Mouse (Mus musculus) spleen, postnatal 4 days (tissue): Measurements from ENCODE around the gene Rhox3a.
"Not testable (repeated sequence)": the region's sequence is repeated elsewhere in the genome, so short reads cannot be mapped to it uniquely, and the experiment has no call there.

Source experiments
- DNase-seq, 2 experiments: peaks; one replicate each; pipeline ENCODE4 v3.0.0; 2022; ENCODE audit warnings: low spot score in 2 of 2

Gene Rhox3a

DNA sequence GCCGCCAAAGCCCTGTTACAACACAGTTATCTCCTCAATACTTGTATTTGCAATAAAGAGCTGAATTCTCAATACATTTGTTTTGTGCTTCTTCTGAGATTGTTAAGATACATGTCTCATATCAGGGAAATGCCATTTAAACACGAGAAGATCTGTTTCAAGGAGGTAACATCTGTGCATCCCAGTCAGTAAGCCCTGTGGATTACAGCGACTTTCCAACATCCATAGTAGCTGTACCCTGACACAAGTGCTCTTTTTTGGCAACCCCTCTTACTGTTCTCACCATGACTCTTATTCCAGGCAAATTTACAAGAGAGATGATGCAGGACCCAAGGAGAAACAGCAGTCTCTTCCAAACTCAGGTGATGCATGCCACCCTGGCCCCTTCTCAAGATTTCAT is at the start of gene Rhox3a:
Rhox3a (plus strand) TSS at position 301 of the 400 bp plus-strand sequence.
- DNase-seq = not testable (repeated sequence)

DNA sequence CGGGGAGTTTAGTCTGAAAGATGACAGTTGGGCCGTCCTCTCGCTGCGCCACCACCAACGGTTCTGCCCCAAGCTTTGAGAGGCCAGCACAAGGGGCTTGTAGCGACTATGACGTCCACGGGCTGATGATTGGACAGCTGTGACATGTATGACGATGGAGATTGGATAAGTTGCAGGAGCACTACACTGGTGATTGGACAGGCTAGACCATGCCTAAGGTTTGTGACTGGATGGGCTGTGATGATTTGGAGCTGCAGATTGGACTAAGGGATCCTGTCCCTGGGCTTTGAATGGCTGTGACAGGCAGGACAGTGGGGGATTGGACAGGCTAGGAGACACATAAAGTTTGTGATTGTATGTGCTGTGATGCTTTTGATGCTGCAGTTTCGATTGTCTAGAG is 38.8 kb upstream of the Rhox3a start, which contains the start of gene Gm9:
Gm9 (minus strand) TSS at position 101 of the 400 bp plus-strand sequence.
- DNase-seq = no peak

DNA sequence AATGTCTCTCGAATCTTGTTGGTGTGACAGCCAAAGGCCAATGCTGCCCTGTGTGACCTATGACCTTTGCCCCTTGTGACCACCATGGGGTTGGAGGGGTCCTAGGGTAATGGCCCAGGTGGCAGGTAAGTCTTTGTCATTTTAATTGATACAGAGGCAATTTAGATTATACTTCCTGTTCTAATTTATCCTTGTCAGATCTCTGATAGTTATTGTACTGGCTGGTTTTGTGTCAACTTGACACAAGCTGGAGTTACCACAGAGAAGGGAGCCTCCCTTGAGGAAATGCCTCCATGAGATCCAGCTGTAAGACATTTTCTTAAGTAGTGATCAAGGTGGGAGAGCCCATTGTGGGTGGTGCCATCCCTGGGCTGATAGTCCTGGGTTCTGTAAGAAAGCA is 27.6 kb upstream of the Rhox3a start, which contains the start of gene Rhox1:
Rhox1 (minus strand) TSS at position 101 of the 400 bp plus-strand sequence.
- DNase-seq = not testable (repeated sequence)

DNA sequence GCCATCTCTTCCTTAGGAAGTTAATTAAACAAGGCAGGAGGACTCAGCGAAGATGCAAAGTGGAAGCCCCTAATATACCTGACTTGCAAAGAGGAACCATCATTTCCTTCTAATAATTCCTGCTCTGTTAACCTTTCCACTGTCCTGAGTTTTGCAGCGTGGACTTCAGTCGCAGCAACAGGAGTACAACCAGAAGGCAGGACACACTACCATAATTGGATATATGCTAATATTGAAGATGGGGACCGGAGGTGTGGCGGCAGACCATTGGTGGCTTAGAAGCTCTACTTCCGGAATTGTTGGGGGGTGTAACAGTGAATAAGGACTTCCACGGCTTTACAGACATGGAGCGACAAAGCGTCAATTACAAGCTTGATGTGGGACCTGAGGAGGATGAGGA is 5.0 kb upstream of the Rhox3a start, which contains the start of gene Rhox2a:
Rhox2a (plus strand) TSS at position 301 of the 400 bp plus-strand sequence.
- DNase-seq = not testable (repeated sequence)

DNA sequence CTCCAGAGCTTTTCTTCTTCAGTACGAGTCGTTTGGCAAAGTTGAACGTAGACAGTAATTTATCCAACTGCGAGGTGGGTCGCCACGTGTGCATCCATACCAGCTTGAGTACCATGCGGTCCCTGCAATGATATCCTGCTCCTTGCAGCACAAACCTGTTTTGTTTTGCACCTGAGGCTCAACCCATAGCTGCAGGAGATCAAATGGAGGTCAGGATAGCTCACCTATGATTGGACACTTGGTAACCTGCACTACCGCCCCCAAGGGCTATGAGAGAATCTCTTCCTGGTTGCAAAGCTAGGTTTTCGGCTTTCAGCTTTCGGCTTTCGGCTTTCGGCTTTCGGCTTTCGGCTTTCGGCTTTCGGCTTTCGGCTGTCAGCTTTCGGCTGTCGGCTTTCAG is 15.3 kb downstream of the Rhox3a start, which contains the start of gene Rhox4a:
Rhox4a (plus strand) TSS at position 301 of the 400 bp plus-strand sequence.
- DNase-seq = not testable (repeated sequence)
